Mouse (Mus musculus) ES-Bruce4 (cell line): ENCODE measurements around the gene Fam57b.

ENCODE experiments used
- CTCF ChIP-seq: IDR thresholded peaks from one replicate; pipeline ENCODE4 v1.8.1; 2011; ENCODE audit warnings: low read depth, low read length
- EP300 ChIP-seq: IDR thresholded peaks from 2 replicates; pipeline ENCODE4 v1.6.1; 2011; ENCODE audit warnings: low read depth, low read length; ENCODE audit not compliant: insufficient read depth
- POLR2A ChIP-seq: IDR thresholded peaks from one replicate; pipeline ENCODE4 v1.8.1; 2011; ENCODE audit warnings: low read length; ENCODE audit not compliant: insufficient read depth

- TF ChIP-seq CTCF (no peak), POLR2A (no peak), EP300 (no peak)
Measured at GRCm38 (mm10) chr7:126862147-126862784, 64.8 kb downstream of the Fam57b start, which contains the start of gene Ino80e.
